13 mouse cellular contexts compared by ENCODE assay signal in the genomic region with DNA sequence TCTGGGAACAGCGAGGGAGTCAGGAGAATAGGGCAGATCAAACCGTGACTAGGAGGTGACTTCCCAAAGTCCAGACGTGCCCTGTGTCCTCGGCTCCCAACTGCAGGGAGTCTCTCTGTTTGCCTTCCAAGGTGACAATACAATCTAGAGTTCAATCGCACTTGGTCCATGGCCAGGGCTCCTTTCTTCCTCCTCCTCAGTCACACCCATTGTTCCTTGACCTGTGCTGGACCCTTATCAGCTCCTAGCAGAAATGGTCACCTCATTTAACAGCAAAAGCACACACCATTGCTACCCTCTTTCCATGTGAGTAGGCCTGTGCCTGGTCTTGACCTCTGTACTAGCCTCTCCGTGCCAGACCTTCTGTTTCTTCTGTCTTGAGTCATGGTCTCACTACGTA.
"Had no signal": no experiment of that assay in that cellular context is flagged by ENCODE, and none has a peak within 500 bp of the region (broad histone marks: within the 10 kb centered on the region; RNA-seq: fewer than 3 reads in every experiment).

No protein-coding gene starts in this region.

- H3K9ac ChIP-seq: liver, postnatal 0 days; lung, embryonic 15.5 days; midbrain, embryonic 13.5 days; midbrain, embryonic 15.5 days; neural tube, embryonic 12.5 days had no signal

- ATAC-seq: liver, postnatal 0 days; midbrain, embryonic 13.5 days; midbrain, embryonic 15.5 days had no signal

- H3K36me3 ChIP-seq: midbrain, embryonic 13.5 days; midbrain, embryonic 15.5 days; neural tube, embryonic 12.5 days had no signal

- H3K27me3 ChIP-seq: lung, embryonic 15.5 days; megakaryocyte, embryonic 14.5 days; midbrain, embryonic 13.5 days; midbrain, embryonic 15.5 days; neural tube, embryonic 12.5 days had no signal

- H3K4me2 ChIP-seq: lung, embryonic 15.5 days; midbrain, embryonic 11.5 days; midbrain, embryonic 13.5 days; midbrain, embryonic 15.5 days; neural tube, embryonic 12.5 days had no signal

- H3K4me3 ChIP-seq: lung, embryonic 15.5 days; megakaryocyte, embryonic 14.5 days; midbrain, embryonic 13.5 days; midbrain, embryonic 15.5 days; neural tube, embryonic 12.5 days had no signal

- DNase-seq: liver, postnatal 0 days; right cerebral cortex, postnatal 4 days; spleen, adult 18-20 months; thymus, adult 18-20 months; thymus, postnatal 14 days; thymus, postnatal 36 days had no signal

- H3K27ac ChIP-seq: lung, embryonic 15.5 days; macrophage; midbrain, embryonic 13.5 days; midbrain, embryonic 15.5 days; neural tube, embryonic 12.5 days had no signal

- H3K4me1 ChIP-seq: megakaryocyte, embryonic 14.5 days; neural tube, embryonic 12.5 days had no signal

- H3K9me3 ChIP-seq: lung, embryonic 15.5 days; megakaryocyte, embryonic 14.5 days; midbrain, embryonic 13.5 days; midbrain, embryonic 15.5 days; neural tube, embryonic 12.5 days had no signal
